Mouse (Mus musculus): ENCODE data around the gene Nuak2. TPM values are rescaled to one million over a fixed set of nuclear protein-coding genes. Genes with fewer than 3 reads are reported as not detected.

Nuak2 gene
- polyA plus RNA-seq, 1 experiment from 2014 or later = 105 TPM

DNA sequence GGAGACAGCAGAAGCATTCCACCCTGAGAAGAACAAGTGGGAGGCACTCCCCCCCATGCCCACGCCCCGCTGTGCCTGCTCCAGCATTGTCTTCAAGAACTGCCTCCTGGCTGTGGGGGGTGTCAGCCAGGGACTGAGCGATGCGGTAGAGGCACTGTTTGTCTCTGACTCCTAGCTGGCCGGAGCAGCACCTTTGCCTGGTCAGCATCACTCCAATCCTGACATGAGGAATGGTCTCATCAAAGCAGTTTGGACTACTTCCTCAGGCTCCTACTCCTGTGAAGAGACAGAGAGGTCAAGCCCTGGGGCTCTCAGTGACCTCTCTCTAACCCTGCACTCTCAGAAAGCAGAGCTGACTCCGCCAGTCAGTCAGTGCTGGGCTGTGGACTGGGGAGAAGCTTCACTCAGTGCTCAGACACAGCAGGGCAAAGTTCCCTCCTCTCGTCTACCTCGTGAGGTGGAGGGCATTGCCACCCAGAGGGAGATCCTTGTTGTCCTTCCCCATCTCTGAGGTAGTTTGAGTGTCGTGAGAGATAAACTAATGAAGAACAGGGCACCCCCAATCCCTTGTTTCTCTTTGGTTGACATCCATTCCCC lies 11.2 kb upstream of the Nuak2 start:
- Histone ChIP-seq H3K9me3 (ENCODE audit: control insufficient read depth, low read length) (no peaks in the 10 kb centered on the region), H3K27me3 (ENCODE audit: control insufficient read depth, insufficient read depth, low read length) (peaks cover 3% of the 10 kb centered on the region; the same call in 1 of the 2 replicates), H3K9ac (ENCODE audit: low read length) (no peak overlapping the region), H3K4me1 (ENCODE audit: control insufficient read depth, insufficient read depth, low read length) (peaks cover 22% of the 10 kb centered on the region), H3K4me3 (ENCODE audit: low read depth, low read length) (no peak overlapping the region), H3K36me3 (ENCODE audit: control insufficient read depth, insufficient read depth, low read length) (no peaks in the 10 kb centered on the region), H3K27ac (ENCODE audit: low read depth, low read length) (no peak overlapping the region), H3K4me2 (no peak overlapping the region)
- no peak for ATAC-seq (ENCODE audit: low FRiP score)
- 42% methylated on average over 9 of the region's 9 CpGs for WGBS
- no peak for DNase-seq (ENCODE audit: low spot score, missing footprints)

DNA sequence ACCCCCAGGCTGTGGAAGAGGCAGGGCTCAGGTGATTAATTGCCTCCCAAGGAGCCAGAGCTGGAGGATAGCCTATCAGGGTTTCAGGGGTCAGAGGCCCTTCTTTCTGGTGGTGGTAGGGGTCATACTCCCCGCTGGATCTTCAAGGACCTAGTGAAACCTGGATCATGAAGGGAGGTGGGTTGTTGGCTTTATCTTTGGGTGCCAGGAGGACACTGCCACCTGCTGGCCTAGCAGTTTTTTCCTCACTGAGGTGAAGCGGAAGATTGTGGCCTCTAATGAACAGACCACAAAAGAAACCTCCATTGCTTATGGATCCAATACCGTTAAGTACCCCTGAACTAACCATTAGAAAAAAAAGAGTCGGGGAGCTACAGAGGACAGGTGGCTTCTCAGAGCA lies 9.8 kb upstream of the Nuak2 start:
- H3K4me3 ChIP-seq (ENCODE audit: low read depth, low read length) = no peak overlapping the region
- peaks cover 19% of the 10 kb centered on the region for H3K4me1 ChIP-seq (ENCODE audit: control insufficient read depth, insufficient read depth, low read length)
- 56% methylated on average over 4 of the region's 4 CpGs for WGBS

DNA sequence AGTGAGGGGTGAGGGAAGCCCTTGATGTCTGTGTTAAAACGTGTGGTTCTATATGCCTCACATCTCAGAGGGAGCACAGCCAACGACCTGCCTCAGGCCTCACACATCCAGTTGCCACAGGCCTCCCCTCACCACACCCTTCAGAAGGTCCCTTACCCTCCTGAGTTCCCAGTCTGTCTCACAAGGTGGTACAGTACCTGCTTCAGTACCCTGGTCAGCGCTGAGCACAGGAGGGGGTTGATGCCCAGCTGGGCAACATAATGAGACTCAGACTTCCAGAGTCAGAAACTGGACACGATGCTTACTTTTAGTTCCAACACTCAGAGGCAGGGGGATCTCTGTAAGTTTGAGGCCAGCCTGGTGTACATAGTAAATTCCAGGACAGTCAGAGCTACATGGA lies 9.1 kb upstream of the Nuak2 start:
- H3K27ac ChIP-seq (ENCODE audit: low read depth, low read length) = no peak overlapping the region
- 11% methylated on average over 4 of the region's 4 CpGs for WGBS
- no peak for ATAC-seq (ENCODE audit: low FRiP score)

More for the DNA sequence above, 9.8 kb upstream of the Nuak2 start:
- DNase-seq (ENCODE audit: low spot score, missing footprints) (no peak), ATAC-seq (ENCODE audit: low FRiP score) (0 out of 2 replicates have a peak, but pooled peaks have one; percentile 4)
- Histone ChIP-seq H3K9me3 (ENCODE audit: control insufficient read depth, low read length) (no peaks in the 10 kb centered on the region), H3K36me3 (ENCODE audit: control insufficient read depth, insufficient read depth, low read length) (no peaks in the 10 kb centered on the region), H3K4me2 (no peak overlapping the region), H3K9ac (ENCODE audit: low read length) (no peak overlapping the region), H3K27ac (ENCODE audit: low read depth, low read length) (no peak overlapping the region), H3K27me3 (ENCODE audit: control insufficient read depth, insufficient read depth, low read length) (0 out of 2 replicates have a peak, but pooled peaks cover 2% of the 10 kb centered on the region)

DNA sequence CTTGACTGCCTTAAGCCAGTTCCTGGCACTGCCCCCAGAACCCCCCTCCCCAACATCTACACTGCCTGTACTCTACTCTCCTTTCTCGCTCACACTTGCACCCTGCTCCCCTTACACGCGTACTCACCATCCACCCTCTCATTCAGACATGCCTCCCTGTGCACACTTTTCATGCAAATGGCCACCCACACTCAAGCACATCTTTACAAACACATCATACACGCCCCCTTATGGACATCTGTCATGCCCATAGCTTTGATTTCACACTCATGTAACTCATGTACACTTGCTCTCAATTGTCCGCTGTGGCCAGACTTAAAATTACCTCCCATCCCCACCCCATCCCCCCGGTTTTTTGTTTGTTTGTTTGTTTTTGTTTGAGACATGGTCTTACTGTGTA lies 8.0 kb upstream of the Nuak2 start:
- Histone ChIP-seq H3K4me3 (ENCODE audit: low read depth, low read length) (no peak overlapping the region), H3K27me3 (ENCODE audit: control insufficient read depth, insufficient read depth, low read length) (no peaks in the 10 kb centered on the region), H3K9me3 (ENCODE audit: control insufficient read depth, low read length) (no peaks in the 10 kb centered on the region), H3K27ac (ENCODE audit: low read depth, low read length) (no peak overlapping the region), H3K4me1 (ENCODE audit: control insufficient read depth, insufficient read depth, low read length) (peaks cover 17% of the 10 kb centered on the region), H3K36me3 (ENCODE audit: control insufficient read depth, insufficient read depth, low read length) (no peaks in the 10 kb centered on the region), H3K4me2 (no peak overlapping the region), H3K9ac (ENCODE audit: low read length) (no peak overlapping the region)
- no peak for ATAC-seq (ENCODE audit: low FRiP score)
- DNase-seq (ENCODE audit: low spot score, missing footprints) = no peak
- 87% methylated on average over 6 of the region's 6 CpGs for WGBS

More for the DNA sequence above, 9.1 kb upstream of the Nuak2 start:
- H3K36me3 ChIP-seq (ENCODE audit: control insufficient read depth, insufficient read depth, low read length) = no peaks in the 10 kb centered on the region
- peaks cover 19% of the 10 kb centered on the region for H3K4me1 ChIP-seq (ENCODE audit: control insufficient read depth, insufficient read depth, low read length)
- no peak overlapping the region for H3K4me2 ChIP-seq
- H3K4me3 ChIP-seq (ENCODE audit: low read depth, low read length) = no peak overlapping the region
- no peak overlapping the region for H3K9ac ChIP-seq (ENCODE audit: low read length)
- no peaks in the 10 kb centered on the region for H3K9me3 ChIP-seq (ENCODE audit: control insufficient read depth, low read length)
- DNase-seq (ENCODE audit: low spot score, missing footprints) = no peak
- 0 out of 2 replicates have a peak, but pooled peaks cover 1% of the 10 kb centered on the region for H3K27me3 ChIP-seq (ENCODE audit: control insufficient read depth, insufficient read depth, low read length)

DNA sequence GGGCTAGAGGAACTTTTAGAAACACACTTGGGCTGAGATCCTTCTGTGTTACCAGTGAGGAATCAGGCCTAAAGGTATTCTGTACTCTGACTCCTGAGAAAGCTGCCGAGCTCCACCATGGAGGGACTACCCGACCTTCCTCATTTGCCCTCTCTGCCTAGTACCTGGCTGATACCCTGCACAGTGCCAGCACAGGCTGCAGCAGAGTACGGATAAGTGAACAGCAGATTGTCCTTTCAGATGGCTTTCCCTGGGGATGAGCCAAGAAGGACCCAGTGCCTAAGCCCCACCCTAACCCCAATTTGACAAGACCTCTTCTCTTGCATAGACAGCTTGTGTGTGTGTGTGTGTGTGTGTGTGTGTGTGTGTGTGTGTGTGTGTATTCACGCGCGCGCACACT lies 7.3 kb upstream of the Nuak2 start:
- Histone ChIP-seq H3K9me3 (ENCODE audit: control insufficient read depth, low read length) (no peaks in the 10 kb centered on the region), H3K9ac (ENCODE audit: low read length) (no peak overlapping the region), H3K4me2 (no peak overlapping the region), H3K27ac (ENCODE audit: low read depth, low read length) (no peak overlapping the region), H3K27me3 (ENCODE audit: control insufficient read depth, insufficient read depth, low read length) (no peaks in the 10 kb centered on the region), H3K4me3 (ENCODE audit: low read depth, low read length) (no peak overlapping the region), H3K36me3 (ENCODE audit: control insufficient read depth, insufficient read depth, low read length) (no peaks in the 10 kb centered on the region), H3K4me1 (ENCODE audit: control insufficient read depth, insufficient read depth, low read length) (peaks cover 10% of the 10 kb centered on the region)
- no peak for DNase-seq (ENCODE audit: low spot score, missing footprints)
- 95% methylated on average over 7 of the region's 7 CpGs for WGBS
- no peak for ATAC-seq (ENCODE audit: low FRiP score)

DNA sequence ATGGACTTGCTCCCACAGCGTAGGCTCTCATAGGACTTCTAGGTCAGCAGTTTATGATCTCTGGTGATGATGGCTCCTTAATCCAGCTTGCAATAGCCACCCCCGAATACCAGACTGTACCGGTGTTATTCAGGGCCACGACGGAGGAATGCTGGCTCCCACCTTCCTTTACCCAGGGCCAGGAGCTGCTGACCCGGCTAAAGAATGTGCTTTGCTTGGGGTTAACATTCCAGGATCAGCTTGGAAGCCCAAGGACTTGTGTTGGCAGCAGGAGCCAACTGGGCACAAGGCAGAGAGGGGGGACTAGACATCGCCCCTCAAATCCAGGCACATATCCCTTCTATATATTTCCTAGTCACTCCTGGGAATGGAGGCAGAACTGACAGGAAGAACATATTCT lies 5.2 kb upstream of the Nuak2 start:
- no peak overlapping the region for H3K4me2 ChIP-seq
- DNase-seq (ENCODE audit: low spot score, missing footprints) (no peak), ATAC-seq (ENCODE audit: low FRiP score) (no peak)
- no peak overlapping the region for H3K9ac ChIP-seq (ENCODE audit: low read length)
- 70% methylated on average over 7 of the region's 7 CpGs for WGBS
- no peaks in the 10 kb centered on the region for H3K36me3 ChIP-seq (ENCODE audit: control insufficient read depth, insufficient read depth, low read length)
- no peak overlapping the region for H3K27ac ChIP-seq (ENCODE audit: low read depth, low read length)
- H3K4me3 ChIP-seq (ENCODE audit: low read depth, low read length) = no peak overlapping the region
- no peaks in the 10 kb centered on the region for H3K9me3 ChIP-seq (ENCODE audit: control insufficient read depth, low read length)
- no peaks in the 10 kb centered on the region for H3K27me3 ChIP-seq (ENCODE audit: control insufficient read depth, insufficient read depth, low read length)
- peaks cover 7% of the 10 kb centered on the region; the same call in 1 of the 2 replicates for H3K4me1 ChIP-seq (ENCODE audit: control insufficient read depth, insufficient read depth, low read length)

DNA sequence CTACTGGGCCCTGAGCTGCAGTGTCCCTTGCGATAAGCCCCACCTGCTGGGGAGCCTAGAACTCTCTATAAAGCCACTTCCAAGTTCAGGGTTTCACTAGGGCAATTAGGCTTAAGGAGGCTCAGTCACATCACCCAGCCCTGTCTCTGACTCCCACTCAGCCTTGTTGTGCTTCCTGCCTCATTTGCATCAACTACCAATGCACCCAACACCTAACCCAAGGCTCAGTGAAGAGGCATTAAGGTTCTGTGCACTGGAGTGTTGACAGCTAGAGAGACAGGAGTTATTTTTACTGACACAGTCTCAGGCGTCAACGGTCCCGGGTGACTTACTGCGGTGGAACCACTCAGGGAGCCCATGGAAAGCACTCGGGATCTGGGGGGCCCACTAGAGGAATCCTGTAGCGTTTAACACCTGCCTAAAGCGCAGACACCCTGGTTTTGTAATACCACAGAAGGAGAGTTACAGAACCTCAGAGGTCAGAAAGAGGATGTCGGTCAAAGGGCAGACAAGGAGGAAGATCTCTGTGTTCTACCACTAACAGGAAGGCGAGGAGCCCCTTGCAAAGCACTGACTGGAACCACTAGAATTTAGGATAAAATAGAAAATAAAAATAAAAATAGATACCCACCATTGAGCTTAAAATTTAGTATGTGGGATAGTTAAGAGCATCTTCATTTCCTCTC lies 4.6 kb upstream of the Nuak2 start:
- Histone ChIP-seq H3K4me2 (no peak overlapping the region), H3K9me3 (ENCODE audit: control insufficient read depth, low read length) (no peaks in the 10 kb centered on the region), H3K9ac (ENCODE audit: low read length) (no peak overlapping the region), H3K27me3 (ENCODE audit: control insufficient read depth, insufficient read depth, low read length) (no peaks in the 10 kb centered on the region), H3K4me3 (ENCODE audit: low read depth, low read length) (no peak overlapping the region), H3K27ac (ENCODE audit: low read depth, low read length) (no peak overlapping the region), H3K4me1 (ENCODE audit: control insufficient read depth, insufficient read depth, low read length) (peaks cover 7% of the 10 kb centered on the region; the same call in 1 of the 2 replicates), H3K36me3 (ENCODE audit: control insufficient read depth, insufficient read depth, low read length) (no peaks in the 10 kb centered on the region)
- no peak for DNase-seq (ENCODE audit: low spot score, missing footprints)
- WGBS = 78% methylated on average over 10 of the region's 10 CpGs
- no peak for ATAC-seq (ENCODE audit: low FRiP score)

DNA sequence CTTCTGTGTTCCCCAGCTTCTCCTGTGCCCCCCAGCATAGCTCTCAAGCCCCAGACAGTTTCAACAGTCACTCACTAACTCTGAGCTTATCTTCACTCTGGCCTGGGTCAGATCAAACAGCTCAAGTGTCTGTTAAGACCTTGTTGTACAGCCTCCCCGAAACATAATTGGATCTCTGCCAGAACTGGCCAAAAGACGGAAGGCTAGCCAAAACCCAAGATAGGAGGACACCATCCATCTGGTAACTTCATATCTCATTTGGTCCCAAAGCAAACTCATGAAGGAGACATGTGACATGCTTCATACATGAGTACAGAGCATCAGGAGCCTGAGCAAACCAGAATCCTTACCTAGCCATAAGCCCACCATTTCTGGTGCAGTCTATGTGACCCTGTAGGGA lies 3.9 kb upstream of the Nuak2 start:
- Histone ChIP-seq H3K4me1 (ENCODE audit: control insufficient read depth, insufficient read depth, low read length) (peaks cover 7% of the 10 kb centered on the region; the same call in 1 of the 2 replicates), H3K27ac (ENCODE audit: low read depth, low read length) (no peak overlapping the region), H3K36me3 (ENCODE audit: control insufficient read depth, insufficient read depth, low read length) (no peaks in the 10 kb centered on the region), H3K27me3 (ENCODE audit: control insufficient read depth, insufficient read depth, low read length) (no peaks in the 10 kb centered on the region), H3K4me3 (ENCODE audit: low read depth, low read length) (no peak overlapping the region), H3K9ac (ENCODE audit: low read length) (no peak overlapping the region), H3K9me3 (ENCODE audit: control insufficient read depth, low read length) (no peaks in the 10 kb centered on the region), H3K4me2 (no peak overlapping the region)
- WGBS = 81% methylated on average over 2 of the region's 2 CpGs
- DNase-seq (ENCODE audit: low spot score, missing footprints) (no peak), ATAC-seq (ENCODE audit: low FRiP score) (no peak)

DNA sequence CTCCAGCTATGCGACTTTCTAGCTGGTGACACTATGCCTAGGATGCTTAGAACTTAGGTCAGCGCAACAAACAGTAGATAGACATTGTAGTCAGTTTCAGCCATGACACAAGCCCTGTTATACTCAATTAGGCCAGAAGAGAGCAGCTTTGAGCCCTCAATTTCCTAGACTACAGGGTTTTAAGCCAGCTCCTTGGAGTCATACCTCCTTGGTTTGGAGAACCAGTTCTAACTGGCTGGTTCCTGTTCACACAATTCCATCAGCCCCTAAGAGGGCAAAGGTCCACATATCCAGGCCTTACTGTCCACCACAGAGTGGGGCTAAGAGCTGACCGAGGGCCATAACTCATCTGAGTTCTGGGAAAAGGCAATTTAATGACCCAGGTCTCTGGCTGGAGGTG lies 3.2 kb upstream of the Nuak2 start:
- H3K9me3 ChIP-seq (ENCODE audit: control insufficient read depth, low read length) = no peaks in the 10 kb centered on the region

More for the DNA sequence above, 3.2 kb upstream of the Nuak2 start:
- Histone ChIP-seq H3K36me3 (ENCODE audit: control insufficient read depth, insufficient read depth, low read length) (no peaks in the 10 kb centered on the region), H3K4me1 (ENCODE audit: control insufficient read depth, insufficient read depth, low read length) (peaks cover 7% of the 10 kb centered on the region; the same call in 1 of the 2 replicates), H3K27me3 (ENCODE audit: control insufficient read depth, insufficient read depth, low read length) (no peaks in the 10 kb centered on the region), H3K27ac (ENCODE audit: low read depth, low read length) (no peak overlapping the region), H3K4me2 (no peak overlapping the region), H3K4me3 (ENCODE audit: low read depth, low read length) (no peak overlapping the region), H3K9ac (ENCODE audit: low read length) (no peak overlapping the region)
- peak; percentile 28; the same call in 1 of the 2 replicates for ATAC-seq (ENCODE audit: low FRiP score)
- DNase-seq (ENCODE audit: low spot score, missing footprints) = peak; percentile 97
- 55% methylated on average over 3 of the region's 3 CpGs for WGBS
